Mouse (Mus musculus) erythroblast, embryonic 14.5 days (primary cell): ENCODE data around the gene Tbl3. TPM values are rescaled to one million over a fixed set of nuclear protein-coding genes. Genes with fewer than 3 reads are reported as not detected.
"Not testable (repeated sequence)": the region's sequence is repeated elsewhere in the genome, so short reads cannot be mapped to it uniquely, and the experiment has no call there.

ENCODE experiments used
- H3K27me3 ChIP-seq: 2 replicates; pipeline ENCODE4 v1.6.1; 2012; ENCODE audit warnings: inconsistent platforms; ENCODE audit not compliant: control insufficient read depth
- H3K36me3 ChIP-seq: 2 replicates; pipeline ENCODE4 v1.6.1; 2012; ENCODE audit warnings: mild to moderate bottlenecking, inconsistent platforms; ENCODE audit not compliant: control insufficient read depth
- H3K4me1 ChIP-seq: 2 replicates; pipeline ENCODE4 v1.6.1; 2012; ENCODE audit warnings: inconsistent platforms; ENCODE audit not compliant: control insufficient read depth
- H3K4me3 ChIP-seq: replicated peaks from 2 replicates; pipeline ENCODE3; 2012; ENCODE audit warnings: moderate library complexity, mild to moderate bottlenecking, inconsistent platforms
- H3K9me3 ChIP-seq: 2 replicates; pipeline ENCODE4 v1.6.1; 2012; ENCODE audit warnings: low read length, inconsistent platforms, mixed read lengths; ENCODE audit not compliant: control insufficient read depth
- GATA1 ChIP-seq: IDR thresholded peaks from 2 replicates; pipeline ENCODE4 v1.6.1; 2012; ENCODE audit warnings: low read length, inconsistent platforms, mixed read lengths
- TAL1 ChIP-seq: IDR thresholded peaks from 3 replicates; pipeline ENCODE4 v1.6.1; 2012; ENCODE audit warnings: low read length, inconsistent platforms, mixed read lengths
- polyA plus RNA-seq: library from polyadenylated mRNA; stranded (reverse); fragments of >175 nt; gene quantifications from 2 replicates; pipeline ENCODE4 v1.2.3, GENCODE M21; 2012

The Tbl3 gene
- polyA plus RNA-seq, 1 experiment = 1.1 TPM

- Histone ChIP-seq H3K9me3 (no peaks in the 10 kb centered on the region), H3K4me1 (peaks cover 59% of the 10 kb centered on the region), H3K27me3 (no peaks in the 10 kb centered on the region), H3K4me3 (peak within 1 kb of the TSS; percentile 100), H3K36me3 (peaks cover 22% of the 10 kb centered on the region)
- TF ChIP-seq TAL1 (no peak), GATA1 (no peak)
Measured at GRCm38 (mm10) chr17:24669545-24670245, 37.8 kb downstream of the Tbl3 start, which contains the start of gene Zfp598. Zfp598 (plus strand) TSS chr17:24669687.

GRCm38 (mm10) chr17:24669214-24669544 is 38.3 kb downstream of the Tbl3 start:
- Histone ChIP-seq H3K4me1 (peaks cover 56% of the 10 kb centered on the region), H3K4me3 (peak overlapping the region; percentile 100), H3K36me3 (peaks cover 20% of the 10 kb centered on the region)
- H3K9me3 ChIP-seq, H3K27me3 ChIP-seq: not testable (repeated sequence)

GRCm38 (mm10) chr17:24667416-24667815 is 40.0 kb downstream of the Tbl3 start:
- no peak for TF ChIP-seq GATA1
- no peak for TF ChIP-seq TAL1
- Histone ChIP-seq H3K4me1 (peaks cover 44% of the 10 kb centered on the region), H3K9me3 (no peaks in the 10 kb centered on the region), H3K36me3 (peaks cover 7% of the 10 kb centered on the region), H3K4me3 (no peak overlapping the region), H3K27me3 (peaks cover 2% of the 10 kb centered on the region; the same call in 1 of the 2 replicates)

- H3K4me3 ChIP-seq, H3K27me3 ChIP-seq, H3K9me3 ChIP-seq, H3K36me3 ChIP-seq: not testable (repeated sequence)
- peaks cover 40% of the 10 kb centered on the region for H3K4me1 ChIP-seq
Measured at GRCm38 (mm10) chr17:24667011-24667410, 40.4 kb downstream of the Tbl3 start.

- Histone ChIP-seq H3K9me3 (no peaks in the 10 kb centered on the region), H3K36me3 (no peaks in the 10 kb centered on the region), H3K4me3 (no peak within 1 kb of the TSS), H3K4me1 (peaks cover 9% of the 10 kb centered on the region), H3K27me3 (peaks cover 53% of the 10 kb centered on the region)
- no peak for TF ChIP-seq GATA1
- no peak for TF ChIP-seq TAL1
Measured at GRCm38 (mm10) chr17:24658017-24658758, 49.3 kb downstream of the Tbl3 start, which contains the start of gene Npw. Npw (minus strand) TSS chr17:24658457.

GRCm38 (mm10) chr17:24654969-24655368 is 52.5 kb downstream of the Tbl3 start:
- no peak for TF ChIP-seq TAL1
- TF ChIP-seq GATA1 = peak; percentile 79
- Histone ChIP-seq H3K9me3 (no peaks in the 10 kb centered on the region), H3K36me3 (no peaks in the 10 kb centered on the region), H3K27me3 (peaks cover 78% of the 10 kb centered on the region), H3K4me1 (peaks cover 11% of the 10 kb centered on the region), H3K4me3 (no peak overlapping the region)

GRCm38 (mm10) chr17:24653967-24654710 is 53.3 kb downstream of the Tbl3 start:
- Histone ChIP-seq H3K36me3 (no peaks in the 10 kb centered on the region), H3K9me3 (no peaks in the 10 kb centered on the region), H3K4me3 (no peak overlapping the region), H3K4me1 (peaks cover 18% of the 10 kb centered on the region), H3K27me3 (peaks cover 79% of the 10 kb centered on the region)
- TF ChIP-seq TAL1 = no peak
- TF ChIP-seq GATA1 = no peak

- Histone ChIP-seq H3K27me3 (peaks cover 73% of the 10 kb centered on the region), H3K4me1 (peaks cover 20% of the 10 kb centered on the region), H3K9me3 (no peaks in the 10 kb centered on the region), H3K36me3 (no peaks in the 10 kb centered on the region), H3K4me3 (no peak overlapping the region)
- no peak for TF ChIP-seq GATA1
- no peak for TF ChIP-seq TAL1
Measured at GRCm38 (mm10) chr17:24651835-24652234, 55.6 kb downstream of the Tbl3 start.

GRCm38 (mm10) chr17:24650766-24651165 is 56.7 kb downstream of the Tbl3 start:
- Histone ChIP-seq H3K4me1 (peaks cover 20% of the 10 kb centered on the region), H3K27me3 (peaks cover 64% of the 10 kb centered on the region), H3K9me3 (no peaks in the 10 kb centered on the region), H3K4me3 (no peak overlapping the region), H3K36me3 (no peaks in the 10 kb centered on the region)
- TF ChIP-seq GATA1 = no peak
- TF ChIP-seq TAL1 = no peak
